Mouse (Mus musculus): ENCODE measurements around the gene Vmn2r8. TPM values are rescaled to one million over a fixed set of nuclear protein-coding genes. Genes with fewer than 3 reads are reported as not detected.
"Not testable (repeated sequence)": the region's sequence is repeated elsewhere in the genome, so short reads cannot be mapped to it uniquely, and the experiment has no call there.

Vmn2r8 gene
- not detected in 2 replicates for polyA plus RNA-seq (2015; fragmentation: Nextera tagmentation; extraction: Ambion mirVana)

- not testable (repeated sequence) for ATAC-seq; H3K4me3 ChIP-seq (replicated peaks); H3K27me3 ChIP-seq; H3K9me3 ChIP-seq; H3K36me3 ChIP-seq; H3K27ac ChIP-seq; H3K4me2 ChIP-seq (replicated peaks); H3K9ac ChIP-seq (replicated peaks); H3K4me1 ChIP-seq (replicated peaks)
- WGBS, result 81% methylated on average over 2 of the region's 2 CpGs
Observed at GRCm38 (mm10) chr5:108808750-108809149, at the start of gene Vmn2r8. Vmn2r8 (minus strand) TSS chr5:108808850.

- not testable (repeated sequence) for H3K36me3 ChIP-seq; H3K4me1 ChIP-seq (replicated peaks); H3K27me3 ChIP-seq; ATAC-seq; H3K9ac ChIP-seq (replicated peaks); H3K4me2 ChIP-seq (replicated peaks); H3K9me3 ChIP-seq; H3K27ac ChIP-seq; H3K4me3 ChIP-seq (replicated peaks)
- 76% methylated on average over 1 of the region's 1 CpGs for WGBS
Observed at GRCm38 (mm10) chr5:108852501-108852900, 43.9 kb upstream of the Vmn2r8 start, which contains the start of gene Vmn2r9. Vmn2r9 (minus strand) TSS chr5:108852601.

- H3K9ac ChIP-seq (replicated peaks), result no peak overlapping the region
- WGBS, result 56% methylated on average over 1 of the region's 1 CpGs
- no peaks in the 10 kb centered on the region for H3K27me3 ChIP-seq
- no peaks in the 10 kb centered on the region for H3K9me3 ChIP-seq
- ATAC-seq, result no peak
- no peak overlapping the region for H3K27ac ChIP-seq
- H3K36me3 ChIP-seq, result no peaks in the 10 kb centered on the region
- no peak overlapping the region for H3K4me3 ChIP-seq (replicated peaks)
- no peak overlapping the region for H3K4me2 ChIP-seq (replicated peaks)
- no peaks in the 10 kb centered on the region for H3K4me1 ChIP-seq (replicated peaks)
Observed at GRCm38 (mm10) chr5:108849466-108849865, 40.8 kb upstream of the Vmn2r8 start.

- 80% methylated on average over 1 of the region's 1 CpGs for WGBS
- Histone ChIP-seq H3K27me3 (no peaks in the 10 kb centered on the region), H3K9me3 (no peaks in the 10 kb centered on the region), H3K4me3 (replicated peaks) (no peak overlapping the region), H3K4me2 (replicated peaks) (no peak overlapping the region), H3K9ac (replicated peaks) (no peak overlapping the region), H3K36me3 (no peaks in the 10 kb centered on the region), H3K4me1 (replicated peaks) (no peaks in the 10 kb centered on the region), H3K27ac (no peak overlapping the region)
- ATAC-seq, result no peak
Observed at GRCm38 (mm10) chr5:108836156-108836555, 27.5 kb upstream of the Vmn2r8 start.

- Histone ChIP-seq H3K4me1 (replicated peaks) (no peaks in the 10 kb centered on the region), H3K4me3 (replicated peaks) (no peak overlapping the region), H3K9ac (replicated peaks) (no peak overlapping the region), H3K4me2 (replicated peaks) (no peak overlapping the region), H3K9me3 (no peaks in the 10 kb centered on the region), H3K27me3 (no peaks in the 10 kb centered on the region), H3K27ac (no peak overlapping the region), H3K36me3 (no peaks in the 10 kb centered on the region)
- WGBS, result 84% methylated on average over 2 of the region's 2 CpGs
- no peak for ATAC-seq
Observed at GRCm38 (mm10) chr5:108823276-108823675, 14.6 kb upstream of the Vmn2r8 start.

GRCm38 (mm10) chr5:108803646-108804045 is 5.0 kb downstream of the Vmn2r8 start:
- H3K4me2 ChIP-seq (replicated peaks), result no peak overlapping the region
- H3K4me1 ChIP-seq (replicated peaks), result no peaks in the 10 kb centered on the region
- 57% methylated on average over 1 of the region's 1 CpGs for WGBS
- H3K9me3 ChIP-seq, result no peaks in the 10 kb centered on the region
- no peak overlapping the region for H3K9ac ChIP-seq (replicated peaks)
- H3K27me3 ChIP-seq, result no peaks in the 10 kb centered on the region
- H3K4me3 ChIP-seq (replicated peaks), result no peak overlapping the region
- H3K27ac ChIP-seq, result no peak overlapping the region
- no peak for ATAC-seq
- H3K36me3 ChIP-seq, result no peaks in the 10 kb centered on the region

- not testable (repeated sequence) for H3K9ac ChIP-seq (replicated peaks); H3K9me3 ChIP-seq; H3K4me3 ChIP-seq (replicated peaks); H3K36me3 ChIP-seq; H3K27me3 ChIP-seq; H3K4me1 ChIP-seq (replicated peaks); H3K27ac ChIP-seq; H3K4me2 ChIP-seq (replicated peaks); ATAC-seq
- 68% methylated on average over 2 of the region's 2 CpGs for WGBS
Observed at GRCm38 (mm10) chr5:108795263-108795662, 13.4 kb downstream of the Vmn2r8 start, which contains the start of gene Tmed11. Tmed11 (minus strand) TSS chr5:108795363.

GRCm38 (mm10) chr5:108790385-108790784 is 18.3 kb downstream of the Vmn2r8 start:
- not testable (repeated sequence) for H3K27me3 ChIP-seq; H3K36me3 ChIP-seq; H3K9me3 ChIP-seq; H3K4me1 ChIP-seq (replicated peaks); H3K27ac ChIP-seq; H3K9ac ChIP-seq (replicated peaks); H3K4me3 ChIP-seq (replicated peaks); H3K4me2 ChIP-seq (replicated peaks); ATAC-seq
- WGBS, result 20% methylated on average over 1 of the region's 1 CpGs

- Histone ChIP-seq H3K27me3 (no peaks in the 10 kb centered on the region), H3K4me1 (replicated peaks) (no peaks in the 10 kb centered on the region), H3K4me3 (replicated peaks) (no peak within 1 kb of the TSS), H3K9me3 (no peaks in the 10 kb centered on the region), H3K4me2 (replicated peaks) (no peak within 1 kb of the TSS), H3K36me3 (no peaks in the 10 kb centered on the region), H3K9ac (replicated peaks) (no peak within 1 kb of the TSS), H3K27ac (no peak within 1 kb of the TSS)
- no peak for ATAC-seq
- WGBS, result 83% methylated on average over 40 of the region's 40 CpGs
Observed at GRCm38 (mm10) chr5:108774630-108775306, 33.9 kb downstream of the Vmn2r8 start, which contains the start of gene Rnf212. Rnf212 (minus strand) TSS chr5:108774982.

- Histone ChIP-seq H3K4me3 (replicated peaks) (no peak overlapping the region), H3K36me3 (no peaks in the 10 kb centered on the region), H3K4me2 (replicated peaks) (no peak overlapping the region), H3K9me3 (no peaks in the 10 kb centered on the region), H3K4me1 (replicated peaks) (no peaks in the 10 kb centered on the region), H3K27me3 (no peaks in the 10 kb centered on the region), H3K27ac (no peak overlapping the region), H3K9ac (replicated peaks) (no peak overlapping the region)
- WGBS, result 85% methylated on average over 2 of the region's 2 CpGs
- no peak for ATAC-seq
Observed at GRCm38 (mm10) chr5:108760002-108760401, 48.6 kb downstream of the Vmn2r8 start.

GRCm38 (mm10) chr5:108758396-108758795 is 50.3 kb downstream of the Vmn2r8 start:
- ATAC-seq, result no peak
- no peaks in the 10 kb centered on the region for H3K36me3 ChIP-seq
- no peak overlapping the region for H3K27ac ChIP-seq
- H3K27me3 ChIP-seq, result no peaks in the 10 kb centered on the region
- no peaks in the 10 kb centered on the region for H3K4me1 ChIP-seq (replicated peaks)
- no peaks in the 10 kb centered on the region for H3K9me3 ChIP-seq
- H3K9ac ChIP-seq (replicated peaks), result no peak overlapping the region
- 65% methylated on average over 3 of the region's 3 CpGs for WGBS
- H3K4me3 ChIP-seq (replicated peaks), result no peak overlapping the region
- H3K4me2 ChIP-seq (replicated peaks), result no peak overlapping the region

- WGBS, result 88% methylated on average over 4 of the region's 4 CpGs
- H3K9ac ChIP-seq (replicated peaks); H3K4me1 ChIP-seq (replicated peaks); ATAC-seq; H3K4me3 ChIP-seq (replicated peaks); H3K27me3 ChIP-seq; H3K36me3 ChIP-seq; H3K27ac ChIP-seq; H3K9me3 ChIP-seq; H3K4me2 ChIP-seq (replicated peaks): not testable (repeated sequence)
Observed at GRCm38 (mm10) chr5:108751258-108751657, 57.4 kb downstream of the Vmn2r8 start.
